Mouse (Mus musculus) spleen, adult 2 months (tissue): Measurements from ENCODE around the gene Vps13d. TPM values are rescaled to one million over a fixed set of nuclear protein-coding genes. Genes with fewer than 3 reads are reported as not detected.
A peak's percentile ranks its signal among the peaks of the same experiment; 100 is the strongest.

Source experiments
- DNase-seq, 2 experiments: peaks; one replicate each; pipeline versions ENCODE4 v3.0.0 to v3.0.0-alpha.2; 2012 to 2021; ENCODE audit warnings: low spot score in 2 of 2, low read depth in 1 of 2
- H3K27ac ChIP-seq: fragments of 200-500 bp; 2 replicates; pipeline ENCODE4 v1.5.1; 2012; ENCODE audit warnings: low read length, inconsistent platforms; ENCODE audit not compliant: insufficient read depth
- H3K27me3 ChIP-seq: fragments of 200-500 bp; 2 replicates; pipeline ENCODE4 v1.6.1; 2012; ENCODE audit warnings: mild to moderate bottlenecking, moderate library complexity, low read length, inconsistent platforms; ENCODE audit not compliant: control insufficient read depth, insufficient read depth
- H3K36me3 ChIP-seq: fragments of 200-500 bp; 2 replicates; pipeline ENCODE4 v1.6.1; 2012; ENCODE audit warnings: mild to moderate bottlenecking, low read length, inconsistent platforms; ENCODE audit not compliant: control insufficient read depth, insufficient read depth
- H3K4me1 ChIP-seq: fragments of 200-500 bp; 2 replicates; pipeline ENCODE4 v1.6.1; 2011; ENCODE audit warnings: inconsistent platforms; ENCODE audit not compliant: control insufficient read depth, insufficient read depth, insufficient read length
- H3K4me3 ChIP-seq: fragments of 200-500 bp; 2 replicates; pipeline ENCODE4 v1.5.1; 2011; ENCODE audit warnings: mild to moderate bottlenecking, inconsistent platforms; ENCODE audit not compliant: insufficient read depth, insufficient read length; ENCODE audit errors: extremely low read depth
- CTCF ChIP-seq: fragments of 200-500 bp; IDR thresholded peaks from 2 replicates; pipeline ENCODE4 v1.5.1; 2011; ENCODE audit warnings: mild to moderate bottlenecking, inconsistent platforms; ENCODE audit not compliant: insufficient read depth, insufficient read length, insufficient replicate concordance; ENCODE audit errors: extremely low read depth
- POLR2A ChIP-seq: fragments of 200-500 bp; IDR thresholded peaks from 2 replicates; pipeline ENCODE4 v1.6.1; 2011; ENCODE audit warnings: low read depth, low read length, inconsistent platforms
- WGBS: fragments of 180-500 bp; shearing (Covaris S2); methylation state at CpG from one replicate; pipeline ENCODE4 v1.1.7; 2018; 5-methylcytosine and 5-hydroxymethylcytosine counted together
- polyA plus RNA-seq: library from polyadenylated mRNA; depleted of rRNA; stranded (reverse); fragments of >200 nt; gene quantifications from 2 replicates; pipeline ENCODE4 v1.2.3, GENCODE M21; 2012

Gene Vps13d
- polyA plus RNA-seq, 1 experiment = 12.1 TPM

GRCm38 (mm10) chr4:144980110-144980509 is 214.7 kb downstream of the Vps13d start:
- no peak for DNase-seq
- peaks cover 15% of the 10 kb centered on the region for H3K4me1 ChIP-seq
- H3K27ac ChIP-seq = no peak overlapping the region
- TF ChIP-seq CTCF (no peak), POLR2A (no peak)
- H3K36me3 ChIP-seq = peaks cover 4% of the 10 kb centered on the region; the same call in 1 of the 2 replicates
- WGBS = 49% methylated on average over 2 of the region's 2 CpGs
- no peak overlapping the region for H3K4me3 ChIP-seq
- H3K27me3 ChIP-seq = no peaks in the 10 kb centered on the region

DNA sequence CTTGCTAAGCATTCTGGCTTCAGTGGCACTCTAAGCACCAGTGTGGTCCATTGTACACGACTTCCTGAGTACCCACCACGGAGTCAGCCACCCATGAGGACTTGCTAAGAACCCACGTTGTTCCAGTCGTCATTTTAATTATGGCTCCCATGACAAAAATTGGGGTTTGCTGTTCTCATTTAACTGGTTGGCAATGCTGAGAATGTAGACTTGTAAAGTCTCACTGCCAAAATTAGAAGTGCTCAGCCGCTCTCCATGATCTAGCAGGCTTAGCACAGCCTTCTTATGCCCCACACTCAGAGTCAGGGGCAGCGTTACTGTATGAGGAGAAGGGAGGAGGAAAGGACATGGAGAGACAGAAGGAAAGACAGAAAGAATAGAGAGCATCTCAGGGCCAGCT is 216.8 kb downstream of the Vps13d start:
- TF ChIP-seq POLR2A (no peak), CTCF (no peak)
- WGBS = 65% methylated on average over 6 of the region's 6 CpGs
- H3K4me3 ChIP-seq = no peak overlapping the region
- H3K36me3 ChIP-seq = peaks cover 3% of the 10 kb centered on the region; the same call in 1 of the 2 replicates
- no peak for DNase-seq
- no peak overlapping the region for H3K27ac ChIP-seq
- peaks cover 20% of the 10 kb centered on the region for H3K4me1 ChIP-seq
- no peaks in the 10 kb centered on the region for H3K27me3 ChIP-seq

GRCm38 (mm10) chr4:144977057-144977456 is 217.7 kb downstream of the Vps13d start:
- Histone ChIP-seq H3K27ac (no peak overlapping the region), H3K4me1 (peaks cover 24% of the 10 kb centered on the region), H3K27me3 (no peaks in the 10 kb centered on the region), H3K4me3 (no peak overlapping the region), H3K36me3 (peaks cover 3% of the 10 kb centered on the region; the same call in 1 of the 2 replicates)
- no peak for TF ChIP-seq CTCF
- TF ChIP-seq POLR2A = no peak
- 92% methylated on average over 1 of the region's 1 CpGs for WGBS
- DNase-seq = no peak

DNA sequence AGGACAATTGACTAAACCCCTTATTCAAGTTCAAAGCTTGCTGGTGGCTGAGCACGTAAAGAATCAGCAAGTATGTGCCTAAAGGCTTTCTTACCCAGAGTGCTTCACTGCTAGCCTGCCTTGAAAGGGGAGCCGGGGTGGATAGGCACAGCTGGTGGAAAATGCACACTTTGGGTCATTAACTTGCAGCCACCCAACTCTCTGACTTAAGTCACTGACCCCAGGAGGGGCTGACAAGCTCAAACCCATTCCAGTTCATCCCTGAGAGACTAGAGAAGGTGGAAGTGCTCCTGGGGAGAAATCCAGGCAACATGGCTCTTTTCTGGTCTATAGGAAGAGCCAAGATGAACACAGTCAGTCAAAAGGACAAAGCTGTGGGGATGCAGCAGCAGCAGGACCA is 219.3 kb downstream of the Vps13d start:
- TF ChIP-seq POLR2A (no peak), CTCF (no peak)
- Histone ChIP-seq H3K4me1 (peaks cover 13% of the 10 kb centered on the region; the same call in 1 of the 2 replicates), H3K27ac (no peak overlapping the region), H3K4me3 (no peak overlapping the region), H3K36me3 (peaks cover 3% of the 10 kb centered on the region; the same call in 1 of the 2 replicates), H3K27me3 (no peaks in the 10 kb centered on the region)
- 89% methylated on average over 2 of the region's 2 CpGs for WGBS
- no peak for DNase-seq

GRCm38 (mm10) chr4:144974458-144974857 is 220.3 kb downstream of the Vps13d start:
- Histone ChIP-seq H3K4me1 (peaks cover 9% of the 10 kb centered on the region; the same call in 1 of the 2 replicates), H3K27ac (0 out of 2 replicates have a peak overlapping the region, but pooled peaks have one; percentile 2), H3K4me3 (no peak overlapping the region), H3K27me3 (no peaks in the 10 kb centered on the region), H3K36me3 (peaks cover 3% of the 10 kb centered on the region; the same call in 1 of the 2 replicates)
- DNase-seq = no peak
- 42% methylated on average over 3 of the region's 3 CpGs for WGBS
- TF ChIP-seq CTCF (no peak), POLR2A (no peak)

DNA sequence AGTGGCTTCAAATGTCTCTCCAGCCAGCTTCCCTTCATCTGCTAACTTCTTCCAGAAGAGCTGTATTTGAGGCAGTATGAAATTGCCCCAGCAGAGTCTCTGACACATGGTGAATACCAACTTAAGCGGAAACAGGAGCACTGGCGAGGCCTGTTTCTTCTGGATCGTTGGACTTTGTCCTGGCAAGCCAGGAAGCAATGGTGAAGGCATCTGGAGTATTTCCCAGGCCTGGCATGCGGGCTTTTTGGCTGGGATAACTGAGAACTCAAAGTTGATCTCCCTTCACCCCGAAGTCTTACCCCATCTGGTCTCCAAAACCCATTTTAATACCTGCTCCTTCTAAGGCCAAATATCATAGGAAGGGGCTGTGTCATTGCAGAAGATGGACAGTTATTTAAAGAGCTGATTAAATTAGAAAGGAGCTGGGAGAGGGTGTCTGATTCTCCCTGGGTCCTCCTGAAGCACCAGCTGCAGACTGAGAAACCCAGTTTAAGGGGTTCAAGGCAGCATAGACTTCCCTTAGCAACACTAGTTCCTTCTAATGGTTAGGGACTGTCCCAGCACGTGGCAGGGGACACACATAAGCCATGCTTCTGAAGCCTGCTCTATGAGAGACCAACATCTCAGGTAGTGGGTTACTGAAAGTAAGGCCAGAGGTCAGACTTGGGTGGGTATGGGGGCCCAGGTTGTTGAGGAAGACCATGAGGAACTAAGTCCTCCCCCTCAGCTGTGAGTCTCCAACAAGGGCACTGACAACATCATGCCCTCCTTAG is 221.7 kb downstream of the Vps13d start:
- no peak overlapping the region for H3K27ac ChIP-seq
- no peak overlapping the region for H3K4me3 ChIP-seq
- no peak for TF ChIP-seq CTCF
- no peak for TF ChIP-seq POLR2A
- peak in 1 of 2 experiments; percentile 38 for DNase-seq
- WGBS = 79% methylated on average over 6 of the region's 6 CpGs
- H3K27me3 ChIP-seq = no peaks in the 10 kb centered on the region
- H3K4me1 ChIP-seq = peaks cover 9% of the 10 kb centered on the region; the same call in 1 of the 2 replicates
- peaks cover 3% of the 10 kb centered on the region; the same call in 1 of the 2 replicates for H3K36me3 ChIP-seq

- H3K4me1 ChIP-seq = peaks cover 9% of the 10 kb centered on the region; the same call in 1 of the 2 replicates
- no peaks in the 10 kb centered on the region for H3K27me3 ChIP-seq
- no peak for DNase-seq
- no peak overlapping the region for H3K4me3 ChIP-seq
- TF ChIP-seq POLR2A (no peak), CTCF (no peak)
- H3K27ac ChIP-seq = no peak overlapping the region
- no peaks in the 10 kb centered on the region for H3K36me3 ChIP-seq
- WGBS = 33% methylated on average over 2 of the region's 2 CpGs
Observed at GRCm38 (mm10) chr4:144971048-144971447, 223.8 kb downstream of the Vps13d start.
